Mouse (Mus musculus) megakaryocyte, embryonic 14.5 days (primary cell): ENCODE measurements at regions not wholly inside any gene's neighbourhood (a gene's known extent, or its start where the extent isn't known, plus 50 kb on each side); places are given as distances from the start of the nearest gene placed in this dataset.

Source experiments
- H3K27me3 ChIP-seq: replicated peaks from 2 replicates; pipeline ENCODE3; 2012; ENCODE audit warnings: inconsistent platforms
- H3K36me3 ChIP-seq: replicated peaks from 2 replicates; pipeline ENCODE3; 2012; ENCODE audit warnings: low read length, inconsistent platforms, mixed read lengths
- H3K4me1 ChIP-seq: 2 replicates; pipeline ENCODE4 v1.6.1; 2012; ENCODE audit warnings: inconsistent platforms
- H3K4me3 ChIP-seq: replicated peaks from 2 replicates; pipeline ENCODE3; 2012; ENCODE audit warnings: moderate library complexity, mild to moderate bottlenecking, inconsistent platforms
- H3K9me3 ChIP-seq: 2 replicates; pipeline ENCODE4 v1.6.1; 2012; ENCODE audit warnings: inconsistent platforms
- FLI1 ChIP-seq: IDR thresholded peaks from 2 replicates; pipeline ENCODE4 v1.6.1; 2012; ENCODE audit warnings: low read length, inconsistent platforms, mixed read lengths
- GATA1 ChIP-seq: IDR thresholded peaks from 3 replicates; pipeline ENCODE4 v1.6.1; 2012; ENCODE audit warnings: mixed read lengths, low read length, inconsistent platforms, borderline replicate concordance

DNA sequence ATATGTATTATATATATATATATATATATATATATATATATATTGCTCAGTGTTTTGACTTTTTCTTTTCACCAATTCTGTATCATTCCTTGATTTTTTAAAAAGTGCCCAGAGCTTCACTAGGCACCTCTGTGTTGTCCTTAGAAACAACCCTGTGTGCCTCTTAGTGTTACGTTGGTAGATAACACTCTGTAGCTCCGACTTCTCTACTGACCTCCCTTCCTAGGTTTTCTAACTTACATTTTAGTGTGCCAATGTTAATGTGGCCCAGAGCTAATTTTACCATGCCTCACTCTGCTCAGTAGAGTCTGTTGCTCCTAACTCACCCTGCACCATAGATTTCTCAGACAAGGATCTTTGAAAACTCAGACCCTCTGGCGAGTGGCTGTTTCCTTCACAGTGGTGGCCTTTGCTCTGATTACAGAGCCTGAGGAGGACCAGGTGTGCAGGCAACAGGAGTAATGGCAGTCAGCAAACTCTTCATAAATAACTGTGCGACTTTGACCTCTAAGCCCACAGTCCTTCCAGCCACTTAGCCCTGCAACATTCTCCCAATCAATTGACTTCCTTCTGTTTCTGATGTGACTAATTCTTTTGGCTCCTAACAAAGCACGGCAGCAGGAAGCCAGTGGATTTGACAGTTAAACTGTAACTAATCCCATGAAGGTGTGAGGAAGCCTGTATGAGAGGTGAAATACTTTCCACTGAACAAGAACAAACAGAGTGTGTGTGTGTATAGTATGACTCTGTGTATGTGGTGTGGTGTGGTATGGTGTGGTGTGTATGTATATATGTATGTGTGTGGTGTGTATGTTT, 53.6 kb upstream of the Actr3 start:
- Histone ChIP-seq H3K27me3 (no peaks in the 10 kb centered on the region), H3K4me1 (peaks cover 6% of the 10 kb centered on the region; the same call in 1 of the 2 replicates), H3K36me3 (no peaks in the 10 kb centered on the region), H3K4me3 (no peak overlapping the region), H3K9me3 (peaks cover 8% of the 10 kb centered on the region)
- TF ChIP-seq FLI1: no peak
- no peak for TF ChIP-seq GATA1

DNA sequence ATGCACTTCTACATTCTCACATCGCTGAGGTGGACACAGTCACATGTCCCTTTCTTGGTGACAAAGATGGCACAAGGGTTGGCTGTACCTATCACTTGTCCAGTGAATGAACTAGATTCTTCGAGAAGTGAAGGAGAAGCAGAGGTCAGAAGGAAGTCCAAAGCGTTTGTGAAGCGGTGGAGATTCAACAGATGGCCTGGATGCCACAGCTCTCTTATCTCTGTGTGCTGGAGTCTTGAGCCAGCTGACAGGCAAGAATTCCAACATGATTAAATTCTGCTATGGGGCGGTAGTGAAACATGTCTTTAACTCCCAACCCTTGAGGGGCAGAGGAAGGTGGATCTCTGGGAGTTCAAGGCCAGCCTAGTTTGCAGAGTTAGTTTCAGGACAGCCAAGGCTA, 55.5 kb upstream of the Actr3 start:
- peaks cover 6% of the 10 kb centered on the region; the same call in 1 of the 2 replicates for H3K4me1 ChIP-seq
- H3K27me3 ChIP-seq: no peaks in the 10 kb centered on the region
- no peak overlapping the region for H3K4me3 ChIP-seq
- peaks cover 8% of the 10 kb centered on the region for H3K9me3 ChIP-seq
- TF ChIP-seq FLI1 (no peak), GATA1 (no peak)
- no peaks in the 10 kb centered on the region for H3K36me3 ChIP-seq

DNA sequence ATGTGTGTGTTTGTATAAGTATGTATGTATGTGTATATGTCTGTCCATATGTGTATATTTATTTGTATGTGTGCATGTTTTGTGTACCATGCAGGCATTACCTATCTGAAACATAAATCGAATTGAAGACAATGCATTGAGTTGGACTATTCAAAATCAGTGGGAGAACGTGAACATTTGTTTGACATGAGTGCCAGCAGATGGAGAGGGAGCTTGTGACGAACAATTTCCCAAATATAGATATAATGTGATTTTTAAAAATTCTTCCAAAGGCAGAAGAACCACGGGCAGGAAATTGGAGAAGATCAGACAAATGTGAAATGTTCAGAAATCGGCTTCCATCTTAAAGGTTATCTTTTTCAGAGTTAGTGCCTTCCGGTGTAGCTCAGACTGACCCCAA, 59.1 kb upstream of the Actr3 start:
- Histone ChIP-seq H3K9me3 (peaks cover 13% of the 10 kb centered on the region), H3K27me3 (no peaks in the 10 kb centered on the region), H3K4me3 (no peak overlapping the region), H3K4me1 (no peaks in the 10 kb centered on the region), H3K36me3 (no peaks in the 10 kb centered on the region)
- TF ChIP-seq FLI1: no peak
- no peak for TF ChIP-seq GATA1

DNA sequence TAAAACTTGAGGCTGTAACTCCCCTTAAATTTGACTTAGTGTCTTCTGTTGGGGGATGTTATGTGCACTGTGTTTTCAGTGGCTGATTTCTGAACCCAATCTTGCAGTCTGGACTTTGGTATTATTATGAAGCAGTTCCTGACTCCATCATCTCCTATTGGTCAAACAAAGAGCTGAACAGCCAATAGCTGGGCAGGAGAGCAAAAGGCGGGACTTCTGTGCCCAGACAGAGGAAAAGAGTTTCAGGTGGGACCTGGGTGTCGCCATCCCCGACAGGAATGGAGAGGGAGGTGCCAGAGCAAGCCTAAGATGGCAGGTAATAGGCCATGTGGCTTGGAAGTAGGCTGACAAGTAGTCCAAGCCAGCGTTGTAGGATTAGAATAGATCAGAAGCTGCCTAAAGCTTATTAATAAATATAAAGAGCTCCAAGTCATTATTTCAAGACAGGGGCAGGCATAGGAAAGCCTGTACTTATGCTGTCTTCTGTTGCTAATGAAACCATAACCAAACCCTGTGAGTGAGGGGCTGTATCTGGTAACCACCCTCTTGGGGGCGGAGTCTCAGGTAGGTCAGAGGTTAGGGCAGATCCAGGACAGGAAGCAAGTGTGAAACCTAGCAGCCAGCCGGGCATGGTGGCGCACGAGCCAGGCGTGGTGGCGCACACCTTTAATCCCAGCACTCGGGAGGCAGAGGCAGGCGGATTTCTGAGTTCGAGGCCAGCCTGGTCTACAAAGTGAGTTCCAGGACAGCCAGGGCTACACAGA, 60.0 kb upstream of the Actr3 start:
- peaks cover 13% of the 10 kb centered on the region for H3K9me3 ChIP-seq
- TF ChIP-seq GATA1 (no peak), FLI1 (no peak)
- H3K4me1 ChIP-seq: no peaks in the 10 kb centered on the region
- H3K4me3 ChIP-seq: no peak overlapping the region
- H3K27me3 ChIP-seq: no peaks in the 10 kb centered on the region
- no peaks in the 10 kb centered on the region for H3K36me3 ChIP-seq

DNA sequence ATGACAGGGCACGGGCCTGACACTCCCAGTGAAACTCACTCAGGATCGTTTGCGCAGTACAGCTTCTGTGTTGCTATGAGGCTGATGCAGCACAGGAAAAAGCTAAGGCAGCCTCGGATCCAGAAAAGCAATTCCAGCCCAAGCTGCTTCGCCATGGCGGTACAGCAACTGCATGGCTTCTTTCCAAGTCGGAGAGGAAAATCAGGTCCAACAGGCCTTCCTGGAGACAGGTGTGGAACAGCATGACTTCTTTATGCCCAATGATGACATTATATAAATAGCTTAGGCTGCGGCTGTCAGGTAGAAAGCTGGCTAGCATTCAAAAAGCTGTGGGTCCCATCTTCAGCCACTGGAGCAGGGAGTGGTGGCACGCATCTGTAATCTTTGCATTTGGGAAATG, 61.5 kb upstream of the Actr3 start:
- H3K27me3 ChIP-seq: peaks cover 1% of the 10 kb centered on the region
- no peak for TF ChIP-seq GATA1
- H3K4me3 ChIP-seq: no peak overlapping the region
- peaks cover 5% of the 10 kb centered on the region; the same call in 1 of the 2 replicates for H3K9me3 ChIP-seq
- no peaks in the 10 kb centered on the region for H3K4me1 ChIP-seq
- H3K36me3 ChIP-seq: no peaks in the 10 kb centered on the region

DNA sequence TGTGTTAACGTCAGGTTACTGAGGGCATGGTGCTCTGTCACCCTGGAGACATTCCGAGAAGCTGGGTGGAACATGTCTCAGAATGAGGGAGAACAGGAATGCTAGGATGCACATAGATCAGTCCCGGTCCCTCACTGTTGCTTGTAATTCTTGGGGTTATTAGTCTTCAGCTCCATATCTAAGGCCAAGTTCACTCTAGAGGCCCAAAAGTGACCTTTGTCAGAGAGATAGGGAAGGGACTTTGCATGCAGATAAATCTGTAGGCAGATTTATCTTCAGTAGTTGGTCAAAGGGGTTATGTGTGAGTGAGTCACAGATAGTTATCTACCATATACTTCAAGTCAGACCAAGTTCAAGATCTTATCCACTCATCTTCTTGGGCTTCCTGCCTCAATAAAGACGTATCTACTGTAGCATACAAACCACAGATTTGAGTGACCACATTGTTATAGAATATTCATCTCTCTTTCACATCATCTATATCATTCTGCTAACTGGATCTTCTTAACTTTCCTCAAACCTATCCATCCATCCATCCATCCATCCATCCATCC, 58.4 kb upstream of the Slc35f5 start:
- Histone ChIP-seq H3K4me1 (peaks cover 3% of the 10 kb centered on the region; the same call in 1 of the 2 replicates), H3K9me3 (peaks cover 13% of the 10 kb centered on the region), H3K36me3 (no peaks in the 10 kb centered on the region), H3K4me3 (no peak overlapping the region), H3K27me3 (peaks cover 1% of the 10 kb centered on the region)
- TF ChIP-seq FLI1 (no peak), GATA1 (no peak)

DNA sequence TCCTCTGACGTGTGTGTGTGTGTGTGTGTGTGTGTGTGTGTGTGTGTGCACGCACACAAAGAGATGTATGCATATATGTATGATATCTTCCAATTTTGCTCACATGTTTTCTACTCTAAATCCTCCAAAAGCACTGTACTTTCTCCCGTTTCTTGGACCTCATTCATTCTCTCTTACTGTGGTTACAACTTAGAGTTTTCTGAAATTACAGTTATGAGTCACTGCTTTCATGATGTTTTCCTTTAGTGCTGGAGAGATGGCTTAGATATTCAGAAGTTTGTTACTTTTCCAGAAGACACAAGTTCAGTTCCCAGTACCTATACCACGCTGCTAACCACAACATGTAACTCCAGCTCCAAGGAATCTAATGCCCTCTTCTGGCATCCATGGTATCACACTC, 56.5 kb upstream of the Slc35f5 start:
- Histone ChIP-seq H3K4me1 (peaks cover 8% of the 10 kb centered on the region), H3K4me3 (no peak overlapping the region), H3K9me3 (peaks cover 9% of the 10 kb centered on the region), H3K27me3 (peaks cover 1% of the 10 kb centered on the region), H3K36me3 (no peaks in the 10 kb centered on the region)
- TF ChIP-seq FLI1 (no peak), GATA1 (no peak)

DNA sequence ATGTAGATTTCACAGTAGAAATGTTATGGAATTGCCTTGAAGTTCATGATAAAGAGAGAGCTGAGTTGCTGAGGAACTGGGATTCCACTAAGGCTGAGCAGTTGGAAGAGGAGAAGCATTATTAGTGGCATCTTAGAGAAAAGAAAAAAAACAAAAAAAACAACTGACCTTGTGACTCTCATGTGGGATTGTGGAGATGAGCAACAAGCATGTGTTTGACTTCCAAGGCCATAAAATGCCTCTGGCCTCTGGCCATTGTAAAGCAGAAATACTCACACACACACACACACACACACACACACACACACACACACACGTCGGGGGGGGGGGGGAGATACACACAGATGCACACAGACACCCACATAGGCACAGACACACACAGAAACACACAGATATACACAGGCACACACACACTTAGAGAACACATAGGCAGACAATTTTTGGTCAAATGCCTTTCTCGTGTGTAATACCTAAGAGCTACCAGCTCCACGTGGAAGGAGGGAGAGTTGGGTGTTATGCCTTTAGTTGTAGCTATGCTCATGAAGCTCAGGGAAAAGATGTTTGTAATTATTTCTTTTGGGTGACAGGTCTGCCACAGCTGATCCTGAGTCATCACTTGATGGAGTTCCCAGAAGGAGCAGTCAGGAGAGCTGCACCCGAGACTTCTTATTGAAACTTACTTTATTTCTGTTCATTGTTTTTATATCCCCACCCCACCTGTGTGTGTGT, 52.4 kb upstream of the Slc35f5 start:
- Histone ChIP-seq H3K27me3 (no peaks in the 10 kb centered on the region), H3K9me3 (peaks cover 4% of the 10 kb centered on the region), H3K36me3 (no peaks in the 10 kb centered on the region), H3K4me1 (peaks cover 12% of the 10 kb centered on the region), H3K4me3 (no peak overlapping the region)
- TF ChIP-seq GATA1: no peak
- no peak for TF ChIP-seq FLI1

DNA sequence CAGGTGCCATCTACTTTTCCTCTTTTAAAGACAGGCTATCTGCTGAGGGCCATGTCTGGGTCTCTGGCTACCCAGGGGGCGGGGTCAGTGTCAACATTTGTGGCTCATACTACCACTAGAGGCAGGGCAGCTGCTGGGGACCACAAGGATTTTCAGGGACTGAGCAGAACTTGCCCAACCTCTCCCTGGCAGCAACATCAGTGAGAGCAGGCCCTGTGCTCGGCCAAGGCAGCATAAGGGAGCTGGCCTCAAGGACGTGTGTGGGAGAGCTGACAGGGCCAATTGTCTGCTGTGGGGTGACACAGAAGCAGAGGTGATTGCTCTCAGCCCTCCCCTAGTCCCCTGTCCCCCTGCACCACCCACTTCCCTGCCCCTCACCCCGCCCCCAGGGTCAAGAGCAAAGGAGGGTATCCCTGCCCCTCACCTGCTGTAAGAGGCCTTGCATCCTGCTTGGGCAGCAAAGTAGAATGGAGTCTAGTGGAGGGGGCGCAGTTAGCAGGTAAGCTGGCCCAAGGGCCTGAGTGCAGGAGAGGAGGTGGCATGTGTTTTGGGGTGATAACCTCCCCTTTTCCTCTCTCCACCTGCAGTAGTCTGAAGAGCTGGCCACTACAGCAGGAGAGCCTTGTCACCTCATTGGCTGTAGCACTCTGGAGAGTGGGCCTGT, 51.7 kb upstream of the Slc35f5 start:
- Histone ChIP-seq H3K36me3 (no peaks in the 10 kb centered on the region), H3K4me3 (peak overlapping the region; percentile 18)

More for the DNA sequence above, 51.7 kb upstream of the Slc35f5 start:
- peaks cover 14% of the 10 kb centered on the region for H3K4me1 ChIP-seq
- H3K27me3 ChIP-seq: no peaks in the 10 kb centered on the region
- no peaks in the 10 kb centered on the region for H3K9me3 ChIP-seq
- TF ChIP-seq FLI1: no peak
- TF ChIP-seq GATA1: no peak
